Mouse (Mus musculus) CH12.LX (cell line): ENCODE results near the gene Ctbp2. TPM values are rescaled to one million over a fixed set of nuclear protein-coding genes. Genes with fewer than 3 reads are reported as not detected.

ENCODE experiments used
- DNase-seq: peaks from one replicate; pipeline ENCODE4 v3.0.0-alpha.2; 2013; ENCODE audit errors: extremely low read depth
- H3K27ac ChIP-seq: 2 replicates; pipeline ENCODE4 v1.5.1; 2012; ENCODE audit warnings: low read depth, mild to moderate bottlenecking, control low read depth, moderate library complexity; ENCODE audit not compliant: insufficient read depth
- H3K27me3 ChIP-seq: replicated peaks from 2 replicates; pipeline ENCODE3; 2012; ENCODE audit warnings: inconsistent platforms
- H3K36me3 ChIP-seq, 2 experiments: replicated peaks in 1 of 2; 2 replicates each; pipeline versions ENCODE3 to v1.6.1; 2012; ENCODE audit warnings: inconsistent platforms in 1 of 2, low read length in 1 of 2, mild to moderate bottlenecking in 1 of 2, mixed read lengths in 1 of 2, moderate library complexity in 1 of 2; ENCODE audit not compliant: control insufficient read depth in 1 of 2, insufficient read depth in 1 of 2
- H3K4me1 ChIP-seq, 2 experiments: 2 replicates each; pipeline ENCODE4 v1.6.1; 2012; ENCODE audit warnings: inconsistent platforms in 1 of 2, moderate library complexity in 1 of 2; ENCODE audit not compliant: insufficient read depth in 2 of 2, control insufficient read depth in 1 of 2
- H3K4me2 ChIP-seq: 2 replicates; pipeline ENCODE4 v1.6.1; 2012; ENCODE audit warnings: low read depth, mild to moderate bottlenecking, control low read depth; ENCODE audit not compliant: poor library complexity, insufficient read depth, severe bottlenecking
- H3K4me3 ChIP-seq, 3 experiments: fragments of 150-350 bp in 1 of 3; sonication (generic) in 1 of 3; replicated peaks in 1 of 3; 2 replicates each; pipeline versions ENCODE3 to v1.5.1; 2011 to 2012; ENCODE audit warnings: low read depth in 2 of 3, low read length in 2 of 3, mild to moderate bottlenecking in 2 of 3, moderate library complexity in 2 of 3, control low read depth in 1 of 3, improper control_type of control experiment in 1 of 3, inconsistent platforms in 1 of 3, mixed read lengths in 1 of 3; ENCODE audit not compliant: poor library complexity in 1 of 3
- H3K79me2 ChIP-seq: replicated peaks from 2 replicates; pipeline ENCODE4 v1.6.1; 2012; ENCODE audit warnings: mild to moderate bottlenecking, moderate library complexity; ENCODE audit not compliant: control insufficient read depth, poor library complexity, insufficient read depth, severe bottlenecking; ENCODE audit errors: extremely low read depth
- H3K9ac ChIP-seq: 2 replicates; pipeline ENCODE4 v1.6.1; 2012; ENCODE audit warnings: low read depth, mild to moderate bottlenecking, control low read depth, moderate library complexity; ENCODE audit not compliant: insufficient read depth
- H3K9me3 ChIP-seq: replicated peaks from 2 replicates; pipeline ENCODE3; 2012; ENCODE audit warnings: low read length, inconsistent platforms, mixed read lengths
- BHLHE40 ChIP-seq: IDR thresholded peaks from 2 replicates; pipeline ENCODE4 v1.6.1; 2011; ENCODE audit warnings: mild to moderate bottlenecking, low read depth, low read length, improper control_type of control experiment
- CHD1 ChIP-seq: IDR thresholded peaks from 2 replicates; pipeline ENCODE4 v1.6.1; 2012; ENCODE audit warnings: low read depth, low read length, improper control_type of control experiment, inconsistent platforms
- CHD2 ChIP-seq: IDR thresholded peaks from 2 replicates; pipeline ENCODE4 v1.6.1; 2011; ENCODE audit warnings: low read length, improper control_type of control experiment
- CTCF ChIP-seq, 2 experiments: IDR thresholded peaks in 1 of 2; conservative IDR thresholded peaks in 1 of 2; 2 replicates each; pipeline ENCODE4 v1.5.1; 2011 to 2012; ENCODE audit warnings: low read depth in 2 of 2, low read length in 2 of 2, improper control_type of control experiment in 1 of 2, inconsistent platforms in 1 of 2, mild to moderate bottlenecking in 1 of 2, moderate library complexity in 1 of 2
- E2F4 ChIP-seq: IDR thresholded peaks from 2 replicates; pipeline ENCODE4 v1.6.1; 2011; ENCODE audit warnings: low read depth, low read length, improper control_type of control experiment; ENCODE audit not compliant: insufficient replicate concordance
- ETS1 ChIP-seq: conservative IDR thresholded peaks from 2 replicates; pipeline ENCODE4 v1.6.1; 2012; ENCODE audit warnings: low read depth, mild to moderate bottlenecking, inconsistent platforms, low read length, improper control_type of control experiment, moderate library complexity
- GABPA ChIP-seq: IDR thresholded peaks from 2 replicates; pipeline ENCODE4 v1.6.1; 2012; ENCODE audit warnings: low read depth, low read length, improper control_type of control experiment, inconsistent platforms; ENCODE audit not compliant: insufficient replicate concordance
- HCFC1 ChIP-seq: IDR thresholded peaks from 2 replicates; pipeline ENCODE4 v1.6.1; 2012; ENCODE audit warnings: low read depth, mild to moderate bottlenecking, inconsistent platforms, low read length, improper control_type of control experiment
- JUN ChIP-seq: IDR thresholded peaks from 2 replicates; pipeline ENCODE4 v1.6.1; 2011; ENCODE audit warnings: low read depth, mild to moderate bottlenecking, low read length, improper control_type of control experiment, moderate library complexity; ENCODE audit not compliant: insufficient read depth
- KAT2A ChIP-seq: IDR thresholded peaks from 2 replicates; pipeline ENCODE4 v1.6.1; 2012; ENCODE audit warnings: low read length, improper control_type of control experiment, inconsistent platforms; ENCODE audit not compliant: insufficient replicate concordance
- MAX ChIP-seq: IDR thresholded peaks from 2 replicates; pipeline ENCODE4 v1.6.1; 2011; ENCODE audit warnings: low read length, improper control_type of control experiment
- MEF2A ChIP-seq: IDR thresholded peaks from 2 replicates; pipeline ENCODE4 v1.6.1; 2014; ENCODE audit warnings: low read depth, mild to moderate bottlenecking, inconsistent platforms, low read length, improper control_type of control experiment, borderline replicate concordance
- MYC ChIP-seq: IDR thresholded peaks from 2 replicates; pipeline ENCODE4 v1.6.1; 2011; ENCODE audit warnings: low read depth, mild to moderate bottlenecking, improper control_type of control experiment, low read length
- NRF1 ChIP-seq: IDR thresholded peaks from 2 replicates; pipeline ENCODE4 v1.6.1; 2014; ENCODE audit warnings: low read depth, mild to moderate bottlenecking, inconsistent platforms, low read length, improper control_type of control experiment, moderate library complexity
- POLR2A ChIP-seq: IDR thresholded peaks from 2 replicates; pipeline ENCODE4 v1.6.1; 2011; ENCODE audit warnings: low read depth, mild to moderate bottlenecking, improper control_type of control experiment, low read length
- POLR2AphosphoS2 ChIP-seq: IDR thresholded peaks from 2 replicates; pipeline ENCODE4 v1.6.1; 2011; ENCODE audit warnings: low read depth, low read length, improper control_type of control experiment
- RAD21 ChIP-seq: IDR thresholded peaks from 2 replicates; pipeline ENCODE4 v1.6.1; 2011; ENCODE audit warnings: low read depth, mild to moderate bottlenecking, low read length, improper control_type of control experiment, moderate library complexity
- RCOR1 ChIP-seq: conservative IDR thresholded peaks from 2 replicates; pipeline ENCODE4 v1.6.1; 2012; ENCODE audit warnings: low read depth, mild to moderate bottlenecking, inconsistent platforms, low read length, improper control_type of control experiment
- SMC3 ChIP-seq: IDR thresholded peaks from 2 replicates; pipeline ENCODE4 v1.6.1; 2011; ENCODE audit warnings: low read depth, low read length, improper control_type of control experiment
- TBP ChIP-seq: conservative IDR thresholded peaks from 2 replicates; pipeline ENCODE4 v1.6.1; 2011; ENCODE audit warnings: low read depth, low read length, improper control_type of control experiment
- TCF12 ChIP-seq: IDR thresholded peaks from 2 replicates; pipeline ENCODE4 v1.6.1; 2014; ENCODE audit warnings: low read depth, mild to moderate bottlenecking, inconsistent platforms, low read length, improper control_type of control experiment
- USF1 ChIP-seq: IDR thresholded peaks from 2 replicates; pipeline ENCODE4 v1.6.1; 2014; ENCODE audit warnings: low read depth, mild to moderate bottlenecking, inconsistent platforms, low read length, improper control_type of control experiment
- USF2 ChIP-seq: conservative IDR thresholded peaks from 2 replicates; pipeline ENCODE4 v1.6.1; 2011; ENCODE audit warnings: low read depth, low read length, improper control_type of control experiment
- ZC3H11A ChIP-seq: IDR thresholded peaks from 2 replicates; pipeline ENCODE4 v1.6.1; 2012; ENCODE audit warnings: low read depth, mild to moderate bottlenecking, inconsistent platforms, low read length, improper control_type of control experiment
- ZKSCAN1 ChIP-seq: IDR thresholded peaks from 2 replicates; pipeline ENCODE4 v1.6.1; 2012; ENCODE audit warnings: low read depth, inconsistent platforms, low read length, improper control_type of control experiment, borderline replicate concordance
- ZNF384 ChIP-seq: IDR thresholded peaks from 2 replicates; pipeline ENCODE4 v1.6.1; 2012; ENCODE audit warnings: low read depth, low read length, improper control_type of control experiment, inconsistent platforms
- dilution Hi-C: fragments of 300-500 bp; cut with MboI; formaldehyde crosslinking; loops from 2 replicates; pipeline ENCODE4 v1.14.3; 2020; ENCODE audit warnings: low sequenced_read_pairs; ENCODE audit not compliant: extremely low pct_unique_long_range_greater_than_20kb, extremely low pct_ligation_motif_present
- in situ Hi-C: fragments of 300-500 bp; cut with MboI; formaldehyde crosslinking; loops from 3 replicates; pipeline ENCODE4 v1.14.3; 2019; ENCODE audit warnings: low sequenced_read_pairs, low pct_ligation_motif_present, low pct_unique_long_range_greater_than_20kb, mixed read lengths
- polyA plus RNA-seq: library from polyadenylated mRNA; unstranded; fragments of >175 nt; gene quantifications from 2 replicates; pipeline ENCODE4 v1.2.1, GENCODE M21; 2012; ENCODE audit warnings: low read depth; ENCODE audit not compliant: insufficient read length
- total RNA-seq, 2 experiments: library from RNA; depleted of rRNA; stranded (reverse); fragments of 300-350 nt in 1 of 2; fragments of >200 nt in 1 of 2; gene quantifications; 2 replicates each; pipeline ENCODE4 v1.2.3; 2012 to 2014

Gene Ctbp2
- total and polyA plus RNA-seq, 3 experiments, result 0.59 to 1.1 (median 0.68) TPM

DNA sequence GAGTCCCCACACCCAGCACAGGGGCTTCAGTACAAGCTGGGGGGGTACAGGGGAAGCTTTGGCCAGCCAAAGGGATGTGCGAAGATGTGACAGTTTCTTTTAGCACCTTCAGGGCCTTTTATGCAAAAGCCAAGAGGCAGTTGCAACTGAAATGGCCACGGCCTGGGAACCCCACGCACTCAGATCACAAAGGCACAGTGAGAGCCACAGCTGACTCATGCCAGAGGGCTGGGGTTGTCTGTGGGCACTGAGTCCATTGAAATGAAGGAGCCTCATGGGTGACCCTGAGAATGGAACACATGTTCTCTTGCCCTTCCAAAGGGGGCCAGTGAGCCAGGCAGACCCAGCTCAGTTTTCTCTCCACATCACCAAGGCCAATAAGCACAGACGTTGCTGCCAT is 115.5 kb downstream of the Ctbp2 start:
- Histone ChIP-seq H3K27me3 (peaks cover 27% of the 10 kb centered on the region), H3K4me2 (no peak overlapping the region), H3K9me3 (no peaks in the 10 kb centered on the region), H3K4me1 (peaks cover 22 to 25% of the 10 kb centered on the region in 2 experiments), H3K9ac (no peak overlapping the region), H3K27ac (no peak overlapping the region), H3K36me3 (no peaks in the 10 kb centered on the region), H3K79me2 (no peaks in the 10 kb centered on the region), H3K4me3 (no peak overlapping the region)
- dilution Hi-C loops (no loop called here), in situ Hi-C loops (no loop called here)
- no peak for DNase-seq
- TF ChIP-seq KAT2A, result no peak
- TF ChIP-seq NRF1, result no peak
- TF ChIP-seq USF1, result no peak
- no peak for TF ChIP-seq CHD1
- no peak for TF ChIP-seq ETS1
- no peak for TF ChIP-seq TCF12
- TF ChIP-seq E2F4, result no peak
- TF ChIP-seq MAX, result no peak
- no peak for TF ChIP-seq ZC3H11A
- TF ChIP-seq HCFC1, result no peak
- TF ChIP-seq BHLHE40, result no peak
- no peak for TF ChIP-seq ZNF384
- TF ChIP-seq GABPA, result no peak

- no peak overlapping the region for H3K4me2 ChIP-seq
- H3K79me2 ChIP-seq, result no peaks in the 10 kb centered on the region
- in situ Hi-C loops (no loop called here), dilution Hi-C loops (no loop called here)
- H3K27me3 ChIP-seq, result peaks cover 16% of the 10 kb centered on the region
- H3K9me3 ChIP-seq, result no peaks in the 10 kb centered on the region
- no peak overlapping the region for H3K4me3 ChIP-seq
- no peaks in the 10 kb centered on the region for H3K36me3 ChIP-seq
- DNase-seq, result no peak
- TF ChIP-seq SMC3 (no peak), POLR2A (no peak), MEF2A (no peak), KAT2A (no peak), POLR2AphosphoS2 (no peak), ZKSCAN1 (no peak), TCF12 (no peak), USF2 (no peak), RCOR1 (no peak), ZNF384 (no peak), CHD2 (no peak), E2F4 (no peak), CTCF (conservative IDR thresholded peaks at IDR 0.05 in 1 of 2, IDR thresholded peaks at IDR 0.05 in 1 of 2; ENCODE audit: low read depth in 2 of 2, low read length in 2 of 2) (no peak), MYC (no peak), TBP (no peak), JUN (no peak), NRF1 (no peak), RAD21 (no peak)
- no peak overlapping the region for H3K9ac ChIP-seq
- H3K4me1 ChIP-seq, result peaks cover 22 to 26% of the 10 kb centered on the region in 2 experiments
- H3K27ac ChIP-seq, result no peak overlapping the region
Observed at GRCm38 (mm10) chr7:133007343-133007742, 116.8 kb downstream of the Ctbp2 start.
